Mouse (Mus musculus) fibroblast of lung, adult 2 months (primary cell): ENCODE results near the gene Atic.

ENCODE experiments used
- DNase-seq: peaks from one replicate; pipeline ENCODE4 v3.0.0-alpha.2; 2011; ENCODE audit warnings: low read depth

The Atic gene

DNA sequence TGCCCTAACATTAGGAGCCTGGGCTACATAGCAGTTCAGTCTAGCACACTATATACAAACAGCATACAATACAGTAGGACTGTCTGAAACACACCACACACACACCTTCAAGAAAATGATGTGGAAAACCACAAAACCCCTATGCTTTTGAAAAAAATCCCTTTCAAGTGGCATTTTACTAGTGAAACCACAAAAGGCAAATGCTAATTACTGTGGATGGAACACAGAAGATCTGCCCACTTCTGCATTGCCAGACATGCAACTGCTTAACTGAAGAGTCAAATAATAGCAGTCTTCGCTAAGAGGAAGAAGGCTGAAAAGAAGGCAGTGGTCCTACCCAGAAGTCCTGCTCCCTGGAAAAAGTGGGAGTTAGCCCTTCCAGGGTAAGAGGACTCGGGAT is 37.3 kb downstream of the Atic start:
- DNase-seq: no peak

DNA sequence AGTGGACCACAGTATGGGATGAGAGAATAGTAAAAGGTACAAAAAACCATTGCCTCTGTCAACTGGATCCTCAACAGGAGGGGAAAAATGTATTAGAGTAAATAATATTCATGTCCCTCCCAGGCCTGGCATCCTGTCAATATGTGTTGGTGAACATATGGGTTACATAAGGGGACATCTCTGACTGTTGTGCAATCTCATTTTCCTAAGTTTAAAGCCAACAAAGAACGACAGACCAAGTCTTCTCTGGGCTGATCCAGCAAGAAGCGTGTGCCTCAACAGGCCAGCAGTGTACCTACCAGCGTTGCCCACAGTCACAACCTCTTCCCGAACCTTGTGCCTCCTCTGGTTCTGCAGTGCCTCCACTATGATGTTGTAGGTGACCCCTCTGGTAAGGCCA is 38.4 kb downstream of the Atic start:
- no peak for DNase-seq

DNA sequence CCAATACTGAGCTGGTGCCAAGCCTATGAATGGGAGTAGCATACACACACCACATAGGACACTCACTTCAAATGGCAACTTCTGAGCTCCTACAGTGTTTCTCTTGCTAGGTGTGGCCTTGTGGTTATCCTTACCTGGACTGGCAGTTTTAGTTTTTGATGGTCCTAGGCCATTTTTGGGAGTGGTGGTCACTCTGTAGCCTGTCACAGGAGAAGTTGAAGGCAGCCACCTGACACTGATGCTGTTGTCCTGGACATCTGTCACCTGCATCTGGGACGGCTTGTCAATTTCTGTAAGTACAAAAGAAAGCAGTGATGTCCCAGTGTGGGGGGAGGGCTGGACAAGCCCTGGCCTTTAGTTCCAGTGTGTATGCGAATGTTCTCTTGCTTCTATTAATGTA is 48.8 kb downstream of the Atic start:
- no peak for DNase-seq

DNA sequence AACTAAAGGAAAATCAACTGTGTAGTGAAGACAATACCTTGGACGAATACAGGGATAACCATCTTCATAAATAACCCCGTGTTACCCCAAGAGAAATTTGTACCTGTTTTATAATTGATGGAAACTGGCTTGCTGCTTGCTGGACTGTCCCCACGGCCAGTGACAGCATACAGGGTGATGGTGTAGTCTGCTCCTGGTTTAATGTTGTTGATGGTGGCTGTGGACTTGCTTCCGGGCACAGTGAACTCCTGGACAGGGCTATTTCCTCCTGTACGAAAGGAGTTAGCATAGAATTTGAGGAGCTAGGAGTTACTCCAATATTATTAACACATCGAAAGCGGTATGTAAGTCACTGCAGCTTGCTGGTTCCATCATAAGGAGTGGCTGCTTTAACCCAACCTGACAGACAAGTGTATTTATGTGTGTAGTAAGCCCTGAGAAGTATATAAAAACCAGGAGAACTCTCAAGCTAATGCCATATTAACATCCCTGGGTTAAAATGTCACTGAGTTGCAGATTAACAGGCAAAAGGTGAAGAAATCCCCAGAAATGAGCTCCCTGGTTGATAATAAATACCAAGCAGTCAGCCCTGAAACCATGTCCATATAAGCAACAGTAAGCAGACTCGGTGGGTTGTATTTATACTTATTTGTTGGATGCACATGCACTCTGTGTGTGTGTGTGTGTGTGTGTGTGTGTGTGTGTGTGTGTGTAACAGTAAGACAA is 49.8 kb downstream of the Atic start:
- DNase-seq: no peak

DNA sequence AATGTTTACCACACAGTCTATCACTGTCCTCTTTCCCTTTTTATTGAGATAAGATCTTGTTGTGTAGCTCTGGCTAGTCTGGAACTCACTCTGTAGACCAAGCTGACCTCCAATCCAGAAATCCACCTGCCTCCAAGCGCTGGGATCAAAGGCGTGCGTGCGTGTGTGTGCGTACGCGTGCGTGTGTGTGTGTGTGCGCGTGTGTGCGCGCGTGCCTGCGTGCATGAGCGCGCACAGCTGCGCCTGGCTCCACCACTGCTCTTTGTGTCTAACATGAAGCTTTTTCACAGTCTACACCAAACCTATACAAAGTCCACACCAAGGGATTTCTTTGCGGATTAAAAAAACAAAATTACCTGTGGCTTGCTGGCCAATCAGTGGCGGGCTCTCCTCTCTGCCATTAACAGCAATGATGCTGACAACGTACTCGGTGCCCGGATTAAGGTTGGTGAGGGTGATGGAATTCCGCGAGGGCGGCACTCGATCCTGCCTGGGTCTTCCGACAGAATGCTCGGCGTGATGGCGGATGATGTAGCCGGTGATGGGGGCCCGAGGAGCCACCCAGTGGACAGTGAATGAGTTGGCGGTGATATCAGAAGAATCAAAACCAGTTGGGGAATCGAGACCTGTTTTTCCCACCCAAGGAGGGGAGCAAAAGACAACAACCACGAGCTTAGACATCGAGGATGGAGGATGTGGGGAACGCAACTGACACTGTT is 52.3 kb downstream of the Atic start:
- DNase-seq: no peak

DNA sequence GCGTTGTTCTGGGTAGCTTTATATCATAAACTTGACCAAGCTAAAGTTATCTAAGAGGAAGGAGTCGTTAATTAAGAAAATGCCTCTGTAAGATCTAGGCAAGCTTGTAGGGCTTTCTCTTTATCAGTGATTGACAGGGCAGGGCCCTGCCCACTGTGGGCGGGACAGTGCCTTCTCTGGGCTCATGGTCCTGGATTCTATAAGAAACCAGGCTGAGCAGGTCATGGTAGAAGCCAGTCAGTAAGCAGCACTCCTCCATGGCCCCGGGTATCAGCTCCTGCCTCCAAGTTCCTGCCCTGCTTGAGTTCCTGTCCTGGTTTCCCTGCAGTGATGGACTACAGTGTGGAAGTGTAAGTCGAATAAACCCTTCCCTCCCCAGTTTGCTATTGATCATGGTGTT is 53.0 kb downstream of the Atic start:
- DNase-seq: no peak

DNA sequence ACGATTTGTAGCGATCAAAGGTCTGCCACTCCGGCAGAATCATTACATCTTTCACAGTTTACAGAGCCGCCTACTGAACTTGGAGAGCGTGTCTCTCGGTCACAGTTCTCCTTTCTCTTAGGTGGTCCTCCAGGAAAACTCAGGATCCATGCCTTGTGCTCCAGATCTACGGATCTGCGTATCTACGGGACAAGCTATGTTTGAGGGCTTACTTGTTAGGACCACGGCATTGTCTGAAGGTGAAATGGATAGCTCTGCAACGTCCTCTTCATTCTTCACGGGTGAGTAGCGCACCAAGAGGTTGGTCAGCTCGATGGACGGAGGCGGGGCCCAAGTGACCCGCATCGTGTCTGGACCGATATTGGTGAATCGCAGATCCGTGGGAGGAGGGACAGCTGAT is 55.3 kb downstream of the Atic start:
- DNase-seq: no peak

DNA sequence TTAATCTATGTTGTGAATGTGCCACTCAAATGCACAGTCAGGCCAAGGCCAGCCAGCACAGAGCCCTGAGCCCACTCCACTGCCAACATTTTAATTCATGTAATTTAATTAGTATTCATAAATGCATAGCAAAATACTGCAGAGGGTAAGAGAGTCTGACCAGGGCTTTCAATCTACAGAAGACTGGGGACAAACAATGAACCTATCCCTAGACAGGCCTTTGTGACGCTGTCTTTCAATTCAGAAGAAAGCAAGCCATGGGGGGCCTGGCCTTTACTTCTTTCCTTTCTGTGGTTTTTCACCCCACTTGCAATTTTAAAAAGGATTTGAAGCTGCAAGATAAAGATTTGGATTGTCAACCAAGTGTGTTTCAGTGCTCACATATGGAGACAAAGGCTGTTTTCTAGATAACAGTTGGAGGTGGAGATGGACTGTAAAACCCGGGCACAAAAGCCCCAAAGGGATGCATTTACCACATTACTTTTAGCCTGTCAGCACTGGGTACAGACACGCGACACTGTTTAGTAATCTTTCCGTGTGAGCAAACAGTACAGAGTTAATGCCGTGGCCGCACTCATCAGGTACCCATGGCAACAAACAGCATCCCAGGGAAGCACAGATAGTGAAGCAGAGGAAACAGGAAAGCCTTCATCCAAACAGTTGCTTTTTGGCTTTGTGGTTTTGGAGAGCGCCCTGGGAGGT is 57.7 kb downstream of the Atic start:
- DNase-seq: no peak

DNA sequence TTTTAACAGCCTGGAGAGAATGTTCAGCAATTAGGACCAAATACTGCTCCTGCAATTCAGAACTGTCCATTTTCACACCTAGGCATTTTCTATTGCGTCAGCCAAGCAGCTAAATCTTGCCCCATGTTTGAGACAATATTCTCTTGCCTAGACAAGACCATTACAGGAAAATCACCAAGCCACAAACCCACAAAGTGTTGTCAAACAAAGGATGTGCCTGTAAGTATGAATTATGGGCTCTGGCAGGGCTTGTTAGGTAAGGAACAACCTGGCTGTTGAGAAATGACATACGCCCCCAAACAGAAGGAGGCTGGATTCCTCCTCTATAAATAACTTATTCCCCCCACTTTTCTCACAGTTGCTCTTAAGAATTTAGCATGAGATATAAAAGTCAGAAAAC is 64.6 kb downstream of the Atic start:
- no peak for DNase-seq

DNA sequence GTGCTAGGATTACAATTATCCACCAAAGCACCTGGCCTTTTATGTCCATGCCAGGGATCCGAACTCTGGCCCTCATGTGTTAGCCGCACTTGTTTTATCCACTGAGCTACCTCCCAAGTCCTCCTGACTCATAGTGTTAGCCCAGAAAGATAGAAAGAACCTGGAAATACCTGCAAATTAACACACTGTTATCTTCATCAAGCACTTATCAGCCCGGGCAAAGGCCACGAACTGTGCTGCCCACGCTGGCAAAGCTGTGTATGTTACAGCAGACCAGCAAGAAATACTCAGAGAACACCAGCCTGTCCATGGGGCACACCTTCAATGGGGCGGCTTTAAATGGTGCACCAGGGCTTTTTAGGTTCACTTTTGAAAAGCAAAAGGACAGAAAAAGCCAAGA is 66.7 kb downstream of the Atic start:
- DNase-seq: no peak
